Mouse (Mus musculus) ES-Bruce4 (cell line): ENCODE data around the gene Zfand2b.

Source experiments
- CTCF ChIP-seq: IDR thresholded peaks from one replicate; pipeline ENCODE4 v1.8.1; 2011; ENCODE audit warnings: low read depth, low read length
- EP300 ChIP-seq: IDR thresholded peaks from 2 replicates; pipeline ENCODE4 v1.6.1; 2011; ENCODE audit warnings: low read depth, low read length; ENCODE audit not compliant: insufficient read depth
- POLR2A ChIP-seq: IDR thresholded peaks from one replicate; pipeline ENCODE4 v1.8.1; 2011; ENCODE audit warnings: low read length; ENCODE audit not compliant: insufficient read depth

GRCm38 (mm10) chr1:75190577-75190976 lies 22.1 kb downstream of the Zfand2b start:
- TF ChIP-seq CTCF (no peak), EP300 (no peak), POLR2A (no peak)
